Mouse (Mus musculus) myocyte (in vitro differentiated cells): Measurements from ENCODE around the gene Ppp1r21. TPM values are rescaled to one million over a fixed set of nuclear protein-coding genes. Genes with fewer than 3 reads are reported as not detected.

Source experiments
- H3K27me3 ChIP-seq: one replicate; pipeline ENCODE4 v1.6.1; 2011; ENCODE audit not compliant: control insufficient read depth, insufficient read depth, insufficient read length
- H3K36me3 ChIP-seq: one replicate; pipeline ENCODE4 v1.6.1; 2011; ENCODE audit not compliant: control insufficient read depth, insufficient read depth
- H3K4me2 ChIP-seq: one replicate; pipeline ENCODE4 v1.6.1; 2011; ENCODE audit warnings: low read depth, control low read depth
- H3K4me3 ChIP-seq: one replicate; pipeline ENCODE4 v1.5.1; 2011; ENCODE audit warnings: mild to moderate bottlenecking, control low read depth, moderate library complexity
- H3K79me2 ChIP-seq: one replicate; pipeline ENCODE4 v1.6.1; 2011; ENCODE audit not compliant: control insufficient read depth, insufficient read depth
- H3ac ChIP-seq: one replicate; pipeline ENCODE4 v1.6.1; 2011; ENCODE audit not compliant: control insufficient read depth, insufficient read length
- CEBPB ChIP-seq: IDR thresholded peaks from 2 replicates; pipeline ENCODE4 v1.6.1; 2011; ENCODE audit warnings: mild to moderate bottlenecking, moderate library complexity; ENCODE audit not compliant: poor library complexity, insufficient read depth, severe bottlenecking
- E2F4 ChIP-seq: IDR thresholded peaks from one replicate; pipeline ENCODE4 v1.6.1; 2011; ENCODE audit warnings: mild to moderate bottlenecking, control low read depth, moderate library complexity; ENCODE audit not compliant: insufficient read depth
- MAX ChIP-seq: IDR thresholded peaks from one replicate; pipeline ENCODE4 v1.6.1; 2011; ENCODE audit warnings: low read depth, mild to moderate bottlenecking, control low read depth
- MYOD1 ChIP-seq, 3 experiments: IDR thresholded peaks; one replicate each; pipeline ENCODE4 v1.6.1; 2011; ENCODE audit warnings: control low read depth in 2 of 3, low read depth in 2 of 3, mild to moderate bottlenecking in 2 of 3, moderate library complexity in 1 of 3; ENCODE audit not compliant: insufficient read length in 2 of 3, control insufficient read depth in 1 of 3
- MYOG ChIP-seq, 3 experiments: IDR thresholded peaks; one replicate each; pipeline ENCODE4 v1.6.1; 2011; ENCODE audit warnings: control low read depth in 2 of 3, low read depth in 2 of 3, mild to moderate bottlenecking in 2 of 3; ENCODE audit not compliant: insufficient read length in 2 of 3, control insufficient read depth in 1 of 3, insufficient read depth in 1 of 3
- POLR2A ChIP-seq: IDR thresholded peaks from one replicate; pipeline ENCODE4 v1.6.1; 2011; ENCODE audit warnings: low read depth, mild to moderate bottlenecking, control low read depth, moderate library complexity; ENCODE audit not compliant: insufficient read length
- POLR2AphosphoS2 ChIP-seq: IDR thresholded peaks from one replicate; pipeline ENCODE4 v1.6.1; 2011; ENCODE audit warnings: low read depth, control low read depth; ENCODE audit not compliant: insufficient read length
- REST ChIP-seq: IDR thresholded peaks from one replicate; pipeline ENCODE4 v1.6.1; 2011; ENCODE audit warnings: mild to moderate bottlenecking, control low read depth, moderate library complexity; ENCODE audit not compliant: insufficient read depth, insufficient read length
- SRF ChIP-seq: IDR thresholded peaks from one replicate; pipeline ENCODE4 v1.6.1; 2011; ENCODE audit warnings: low read depth; ENCODE audit not compliant: control insufficient read depth, insufficient read length
- TCF12 ChIP-seq: IDR thresholded peaks from one replicate; pipeline ENCODE4 v1.6.1; 2011; ENCODE audit warnings: mild to moderate bottlenecking, control low read depth; ENCODE audit not compliant: poor library complexity, insufficient read depth, severe bottlenecking
- TCF3 ChIP-seq: IDR thresholded peaks from one replicate; pipeline ENCODE4 v1.6.1; 2011; ENCODE audit warnings: low read depth, control low read depth; ENCODE audit not compliant: insufficient read length
- USF1 ChIP-seq: IDR thresholded peaks from one replicate; pipeline ENCODE4 v1.6.1; 2011; ENCODE audit warnings: low read depth, mild to moderate bottlenecking, control low read depth, moderate library complexity
- polyA plus RNA-seq: library from polyadenylated mRNA; unstranded; fragments of >200 nt; fragmentation: generic; extraction: Trizol; gene quantifications from one replicate; pipeline ENCODE4 v1.2.1, GENCODE M21; 2012; ENCODE audit warnings: missing spikeins

Ppp1r21 gene
- polyA plus RNA-seq, 1 experiment, result 11.5 TPM

- Histone ChIP-seq H3K4me3 (no peak overlapping the region), H3K79me2 (peaks cover 28% of the 10 kb centered on the region)
- TF ChIP-seq MYOD1 (IDR thresholded peaks at IDR 0.05; ENCODE audit: control insufficient read depth in 1 of 3, insufficient read length in 2 of 3, low read depth in 2 of 3) (no peak), MAX (no peak), CEBPB (no peak), TCF12 (no peak), REST (no peak), SRF (no peak), TCF3 (no peak), USF1 (no peak)
Observed at GRCm38 (mm10) chr17:88614733-88615132, 84.8 kb downstream of the Ppp1r21 start.

GRCm38 (mm10) chr17:88615492-88616155, 85.7 kb downstream of the Ppp1r21 start:
- Histone ChIP-seq H3ac (no peak overlapping the region), H3K4me2 (no peak overlapping the region), H3K36me3 (no peaks in the 10 kb centered on the region), H3K4me3 (no peak overlapping the region), H3K27me3 (no peaks in the 10 kb centered on the region), H3K79me2 (peaks cover 20% of the 10 kb centered on the region)
- TF ChIP-seq POLR2A, result no peak
- TF ChIP-seq TCF12, result no peak
- no peak for TF ChIP-seq E2F4
- TF ChIP-seq MYOG (IDR thresholded peaks at IDR 0.05; ENCODE audit: control insufficient read depth in 1 of 3, insufficient read depth in 1 of 3, insufficient read length in 2 of 3, low read depth in 2 of 3), result no peak
- no peak for TF ChIP-seq MYOD1 (IDR thresholded peaks at IDR 0.05; ENCODE audit: control insufficient read depth in 1 of 3, insufficient read length in 2 of 3, low read depth in 2 of 3)
- TF ChIP-seq POLR2AphosphoS2, result no peak
- no peak for TF ChIP-seq REST

More at GRCm38 (mm10) chr17:88614733-88615132, 84.8 kb downstream of the Ppp1r21 start:
- Histone ChIP-seq H3K27me3 (no peaks in the 10 kb centered on the region), H3K4me2 (no peak overlapping the region), H3K36me3 (no peaks in the 10 kb centered on the region), H3ac (no peak overlapping the region)

- TF ChIP-seq POLR2A, result no peak
- TF ChIP-seq MAX, result no peak
- no peak for TF ChIP-seq SRF
- no peak for TF ChIP-seq MYOG (IDR thresholded peaks at IDR 0.05; ENCODE audit: control insufficient read depth in 1 of 3, insufficient read depth in 1 of 3, insufficient read length in 2 of 3, low read depth in 2 of 3)
- no peak for TF ChIP-seq USF1
- TF ChIP-seq E2F4, result no peak
- TF ChIP-seq TCF12, result no peak
- no peak for TF ChIP-seq MYOD1 (IDR thresholded peaks at IDR 0.05; ENCODE audit: control insufficient read depth in 1 of 3, insufficient read length in 2 of 3, low read depth in 2 of 3)
- no peak for TF ChIP-seq CEBPB
- no peak for TF ChIP-seq REST
- Histone ChIP-seq H3K36me3 (no peaks in the 10 kb centered on the region), H3K4me2 (no peak overlapping the region), H3K27me3 (no peaks in the 10 kb centered on the region), H3K4me3 (no peak overlapping the region), H3K79me2 (peaks cover 14% of the 10 kb centered on the region), H3ac (no peak overlapping the region)
Observed at GRCm38 (mm10) chr17:88620935-88621334, 91.0 kb downstream of the Ppp1r21 start.

GRCm38 (mm10) chr17:88621374-88621773, 91.5 kb downstream of the Ppp1r21 start:
- peaks cover 18% of the 10 kb centered on the region for H3K79me2 ChIP-seq
- H3K4me2 ChIP-seq, result no peak overlapping the region
- H3K4me3 ChIP-seq, result no peak overlapping the region
- no peak overlapping the region for H3ac ChIP-seq
- H3K27me3 ChIP-seq, result no peaks in the 10 kb centered on the region
- H3K36me3 ChIP-seq, result no peaks in the 10 kb centered on the region
- TF ChIP-seq MAX (no peak), USF1 (no peak), POLR2A (no peak), SRF (no peak), MYOG (IDR thresholded peaks at IDR 0.05; ENCODE audit: control insufficient read depth in 1 of 3, insufficient read depth in 1 of 3, insufficient read length in 2 of 3, low read depth in 2 of 3) (no peak), POLR2AphosphoS2 (no peak), CEBPB (no peak), E2F4 (no peak), REST (no peak)

- no peak overlapping the region for H3K4me3 ChIP-seq
- H3K4me2 ChIP-seq, result no peak overlapping the region
- no peaks in the 10 kb centered on the region for H3K36me3 ChIP-seq
- no peaks in the 10 kb centered on the region for H3K27me3 ChIP-seq
- H3ac ChIP-seq, result no peak overlapping the region
- TF ChIP-seq REST (no peak), E2F4 (no peak), TCF3 (no peak), USF1 (no peak), TCF12 (no peak), POLR2AphosphoS2 (no peak), CEBPB (no peak), MAX (no peak), SRF (no peak), MYOD1 (IDR thresholded peaks at IDR 0.05; ENCODE audit: control insufficient read depth in 1 of 3, insufficient read length in 2 of 3, low read depth in 2 of 3) (no peak), MYOG (IDR thresholded peaks at IDR 0.05; ENCODE audit: control insufficient read depth in 1 of 3, insufficient read depth in 1 of 3, insufficient read length in 2 of 3, low read depth in 2 of 3) (no peak)
- H3K79me2 ChIP-seq, result peaks cover 30% of the 10 kb centered on the region
Observed at GRCm38 (mm10) chr17:88622711-88623110, 92.8 kb downstream of the Ppp1r21 start.
